Mouse (Mus musculus): Measurements from ENCODE around the gene Slc30a6.
"Not testable (repeated sequence)": the region's sequence is repeated elsewhere in the genome, so short reads cannot be mapped to it uniquely, and the experiment has no call there.

Slc30a6 gene

DNA sequence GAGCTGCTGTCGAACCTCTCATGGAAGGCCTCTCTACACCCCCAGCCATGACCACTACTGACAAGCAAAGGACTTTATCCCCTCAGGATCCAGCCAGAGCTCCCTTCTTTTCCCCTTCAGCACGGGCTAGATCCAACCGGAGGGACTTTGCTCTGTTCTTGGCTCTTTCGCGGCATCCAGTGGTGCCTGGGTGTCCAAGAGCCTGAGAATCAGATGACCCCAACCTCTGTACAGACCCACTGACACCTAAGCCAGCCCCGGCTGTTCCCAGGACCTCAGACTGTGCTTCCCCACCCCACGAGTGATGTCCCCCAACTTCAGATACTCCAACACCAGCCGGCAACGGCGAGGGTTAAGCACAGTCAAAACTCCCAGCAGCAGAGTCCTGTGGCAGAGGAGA, 54.4 kb downstream of the Slc30a6 start:
- no peak for DNase-seq (ENCODE audit: low spot score)

DNA sequence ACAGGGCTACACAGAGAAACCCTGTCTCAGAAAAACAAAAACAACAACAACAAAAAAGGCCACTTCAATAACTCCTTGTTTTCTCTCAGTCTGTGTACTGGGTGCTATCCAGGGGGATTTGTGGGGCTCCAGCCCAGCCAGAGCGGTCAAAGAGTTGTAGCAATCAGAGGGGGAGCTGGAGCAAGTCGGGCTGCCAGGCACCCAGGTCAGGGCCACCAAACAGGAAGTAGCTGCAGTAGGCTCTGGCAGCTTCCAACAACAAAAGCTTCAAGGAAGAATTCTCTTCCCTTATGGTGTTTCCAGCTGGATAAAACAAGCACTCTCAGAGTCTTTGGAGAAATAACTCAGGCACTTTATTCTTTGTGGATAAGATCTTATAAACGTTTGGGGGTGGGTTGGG, 58.5 kb downstream of the Slc30a6 start:
- no peak for DNase-seq (ENCODE audit: low spot score)

DNA sequence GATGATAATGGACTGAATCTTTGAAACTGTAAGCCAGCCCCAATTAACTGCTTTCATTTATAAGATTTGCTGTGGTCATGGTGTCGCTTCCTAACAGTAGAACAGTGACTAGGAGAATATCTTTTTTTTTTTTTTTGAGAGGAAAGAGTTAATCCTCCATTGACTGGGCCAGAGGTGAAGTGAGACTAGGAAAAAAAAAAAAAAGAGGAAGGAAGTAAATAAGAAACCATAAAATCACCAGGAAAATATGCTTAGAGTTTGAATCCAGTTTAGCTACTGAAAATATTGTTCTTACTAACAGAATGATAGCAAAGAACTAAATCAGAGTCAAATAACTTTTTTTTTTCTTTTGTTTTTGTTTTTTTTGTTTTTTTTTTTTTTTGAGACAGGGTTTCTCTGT, 59.3 kb downstream of the Slc30a6 start:
- no peak for DNase-seq (ENCODE audit: low spot score)

DNA sequence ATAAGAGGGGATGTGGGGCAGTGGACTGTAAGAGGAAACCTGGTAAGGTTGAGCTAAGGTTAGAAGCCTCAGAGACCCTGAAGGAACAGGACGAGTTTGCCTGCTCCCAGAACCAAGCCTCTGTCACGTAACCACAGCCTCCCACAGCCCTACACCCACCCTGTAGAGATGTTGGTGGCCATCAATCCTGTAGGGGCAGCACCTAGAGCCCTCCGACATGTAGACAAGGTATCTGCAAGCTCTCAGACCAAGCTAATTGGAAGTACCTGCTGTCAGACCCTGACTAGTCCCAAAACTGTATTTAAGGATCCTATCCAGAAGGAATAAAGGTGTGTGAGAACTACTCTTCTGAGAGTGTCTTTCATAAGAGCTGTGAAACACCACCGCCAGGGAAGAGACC, 60.0 kb downstream of the Slc30a6 start:
- no peak for DNase-seq (ENCODE audit: low spot score)

DNA sequence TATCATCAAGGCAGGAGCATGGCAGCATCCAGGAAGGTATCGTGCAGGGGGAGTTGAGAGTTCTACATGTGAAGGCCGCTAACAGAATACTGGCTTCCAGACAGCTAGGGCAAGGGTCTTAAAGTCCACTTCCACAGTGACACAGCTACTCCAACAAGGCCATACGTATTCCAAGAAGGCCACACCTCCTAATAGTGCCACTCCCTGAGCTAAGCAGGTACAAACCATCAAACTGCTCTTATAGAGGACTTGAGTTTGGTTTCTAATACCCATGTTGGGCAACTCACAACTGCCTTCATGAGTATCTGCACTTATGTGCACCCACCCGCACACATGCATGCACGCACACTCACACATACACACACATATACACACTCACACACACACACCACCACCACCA, 61.4 kb downstream of the Slc30a6 start:
- no peak for DNase-seq (ENCODE audit: low spot score)

DNA sequence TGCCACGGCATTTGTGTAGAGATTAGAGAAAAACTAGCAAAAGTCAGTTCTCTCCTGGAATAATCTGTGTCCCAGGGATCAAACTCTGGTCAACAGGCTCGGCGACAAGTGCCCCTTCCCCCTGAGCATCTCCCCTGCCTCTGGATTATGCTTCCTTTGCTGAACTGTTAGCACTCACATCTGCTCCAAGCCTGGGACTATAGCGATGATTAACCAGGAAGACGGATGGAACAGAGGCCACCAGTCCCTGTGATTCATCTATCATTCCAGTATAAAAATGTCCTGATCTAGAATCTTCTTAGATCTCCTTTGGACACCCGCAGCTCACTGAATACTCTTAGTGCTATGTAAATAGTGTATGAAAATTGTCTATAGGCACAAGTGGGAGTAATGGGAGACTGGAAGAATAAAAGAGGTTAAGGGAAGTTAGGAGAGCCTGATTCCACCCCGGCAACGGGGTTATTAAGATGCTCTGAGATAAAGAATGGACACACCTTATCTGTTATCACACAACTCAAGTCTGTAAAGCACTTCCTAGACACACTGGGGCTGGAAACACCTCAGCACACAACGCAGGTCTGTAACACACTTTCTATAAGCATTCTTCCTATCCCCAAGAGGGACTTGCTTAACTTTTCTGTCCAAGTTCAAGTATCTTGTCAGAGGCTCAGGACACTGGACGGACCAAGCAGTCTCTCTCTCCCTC, 62.7 kb downstream of the Slc30a6 start:
- peak; percentile 38 for DNase-seq (ENCODE audit: low spot score)

DNA sequence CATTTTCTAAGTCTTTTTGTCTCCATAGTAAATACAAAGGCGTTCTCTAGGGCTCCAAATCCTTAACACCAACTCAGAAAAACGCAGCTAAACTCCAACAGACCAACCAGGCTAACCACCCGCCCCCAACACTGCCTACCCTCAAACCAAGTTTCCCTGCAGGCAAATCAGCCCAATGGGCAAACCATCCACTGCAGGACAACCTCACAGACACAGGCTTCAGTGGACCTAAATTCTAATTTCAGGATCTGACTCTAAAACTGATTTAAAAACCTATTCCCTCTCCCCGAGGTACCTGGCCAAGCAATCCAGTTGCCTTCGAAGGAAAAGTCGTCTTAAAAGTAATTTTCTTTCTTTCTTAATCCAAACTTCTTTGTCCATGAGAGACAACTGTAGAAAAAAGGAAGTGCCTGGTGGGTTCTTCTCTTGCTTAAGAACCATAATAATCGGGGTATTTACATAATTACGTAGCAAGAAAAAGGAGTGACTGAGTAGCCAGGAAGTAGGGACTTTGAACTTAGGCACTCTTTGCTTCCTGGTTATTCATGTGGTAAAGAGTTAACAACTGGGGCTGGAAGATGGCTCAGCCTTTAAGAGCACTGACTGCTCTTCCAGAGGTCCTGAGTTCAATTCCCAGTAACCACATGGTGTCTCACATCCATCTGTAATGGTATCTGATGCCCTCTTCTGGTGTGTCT, 63.5 kb downstream of the Slc30a6 start, which contains the start of gene Nlrc4:
Gene Nlrc4, minus strand, starts transcription at position 432 of the 698 bp plus-strand sequence.
- peak; percentile 33 for DNase-seq (ENCODE audit: low spot score)

DNA sequence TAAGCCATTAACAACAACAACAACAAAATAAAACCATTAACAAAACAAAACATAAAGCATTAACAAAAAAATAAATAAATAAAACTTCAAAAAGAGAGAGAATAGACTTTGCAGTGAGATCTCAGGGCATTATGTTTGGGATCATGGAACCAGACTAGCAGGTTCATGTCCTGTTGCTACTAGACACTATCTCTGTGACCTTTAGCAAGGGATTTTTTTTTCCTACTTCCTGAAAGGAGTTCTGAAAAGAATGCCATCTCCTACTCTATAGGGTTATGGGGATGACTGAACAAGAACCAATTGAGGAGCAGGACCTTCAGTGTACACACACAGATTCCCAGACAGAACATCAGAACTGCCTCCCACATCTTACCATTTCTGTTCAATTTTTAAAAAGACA, 68.1 kb downstream of the Slc30a6 start:
- no peak for DNase-seq (ENCODE audit: low spot score)

DNA sequence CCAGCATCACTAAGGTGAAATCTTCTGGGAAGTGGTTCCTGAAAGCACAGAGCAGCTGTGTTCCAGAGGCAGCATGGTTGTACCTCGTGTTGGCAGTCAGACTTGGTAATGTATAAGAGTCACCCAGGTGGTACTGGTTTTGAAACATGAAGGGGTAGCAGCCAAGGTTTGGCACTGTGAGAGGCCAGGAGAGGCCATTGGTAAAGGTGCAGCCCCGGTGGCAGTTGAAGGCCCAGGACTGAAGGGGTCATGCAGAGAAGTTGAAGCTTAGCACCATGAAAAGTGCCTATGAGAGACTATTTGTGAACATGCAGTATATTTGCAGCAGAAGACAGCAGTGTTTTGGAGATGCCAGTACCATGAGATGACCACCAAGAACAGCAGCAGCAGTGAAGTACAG, 72.6 kb downstream of the Slc30a6 start:
- DNase-seq (ENCODE audit: low spot score) = not testable (repeated sequence)

DNA sequence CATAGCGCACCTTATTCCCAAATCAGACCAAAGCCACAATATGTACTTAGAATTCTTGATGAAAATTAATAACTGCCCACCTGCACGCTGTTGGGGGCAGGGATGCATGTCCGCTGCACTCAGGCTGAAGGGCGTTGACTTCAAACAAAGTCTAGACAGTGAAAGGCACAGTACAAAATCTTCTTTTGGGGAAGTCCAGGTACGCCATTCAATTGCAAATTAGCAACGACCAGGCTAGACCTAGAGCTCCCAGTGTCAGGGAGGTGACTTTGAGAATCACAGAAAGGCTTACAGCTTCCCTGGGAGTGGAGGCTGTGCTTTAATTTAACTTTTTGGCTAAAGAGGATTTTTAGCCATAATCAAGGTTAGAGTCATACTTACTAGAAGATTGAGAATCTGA, 74.7 kb downstream of the Slc30a6 start:
- DNase-seq (ENCODE audit: low spot score) = not testable (repeated sequence)

All from yolk sac, embryonic 10.5 days (tissue).